Mouse (Mus musculus) thymus, postnatal 36 days (tissue): ENCODE measurements around the gene Timp2.
"Not testable (repeated sequence)": the region's sequence is repeated elsewhere in the genome, so short reads cannot be mapped to it uniquely, and the experiment has no call there.

ENCODE experiments used
- DNase-seq, 2 experiments: peaks; one replicate each; pipeline ENCODE4 v3.0.0; 2022; ENCODE audit warnings: mixed read lengths in 2 of 2

The Timp2 gene

GRCm38 (mm10) chr11:118332376-118332775 lies 23.2 kb downstream of the Timp2 start:
- no peak for DNase-seq

DNA sequence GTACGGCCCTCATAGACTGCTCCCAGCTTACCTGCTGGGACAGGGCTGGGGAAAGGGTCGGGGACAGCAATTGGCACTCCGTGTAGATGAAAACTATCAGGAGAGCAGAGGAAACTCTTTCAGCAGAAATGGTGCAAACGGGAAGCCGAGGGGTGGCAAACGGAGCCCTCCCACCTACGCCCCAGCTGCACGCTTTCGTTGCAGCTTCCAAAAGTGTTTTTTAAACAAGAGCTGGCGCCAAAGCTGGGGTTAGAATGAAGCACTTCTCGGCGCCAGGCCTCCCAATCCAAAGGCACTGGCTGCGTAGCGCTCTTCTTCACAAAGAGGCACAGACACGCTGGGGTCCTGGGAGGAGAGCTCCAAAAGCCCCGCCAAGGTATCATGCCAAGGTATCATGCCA lies 24.8 kb downstream of the Timp2 start:
- no peak for DNase-seq

DNA sequence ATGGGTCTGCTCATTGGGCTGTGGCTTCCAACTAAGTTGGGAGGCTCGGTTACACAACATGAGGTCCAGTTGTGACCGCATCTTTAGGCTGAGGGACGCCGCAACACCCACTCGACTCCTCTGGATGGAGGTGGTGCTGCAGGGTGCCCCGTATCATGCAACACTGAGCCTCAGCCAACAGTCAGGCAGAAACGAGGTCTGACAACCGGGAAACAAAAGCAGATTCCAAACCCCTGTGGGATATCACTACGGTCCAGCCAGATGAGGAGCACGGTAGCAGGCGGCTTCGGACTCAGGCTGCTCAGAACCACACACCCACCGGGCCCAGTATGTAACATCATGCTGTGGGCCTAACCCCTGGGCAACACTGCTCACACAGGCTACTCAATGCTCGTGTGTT lies 25.2 kb downstream of the Timp2 start:
- no peak for DNase-seq

- no peak for DNase-seq
Observed at GRCm38 (mm10) chr11:118328947-118329346, 26.6 kb downstream of the Timp2 start.

- no peak for DNase-seq
Observed at GRCm38 (mm10) chr11:118328511-118328910, 27.0 kb downstream of the Timp2 start.

- DNase-seq: no peak
Observed at GRCm38 (mm10) chr11:118326991-118327971, 28.3 kb downstream of the Timp2 start.

DNA sequence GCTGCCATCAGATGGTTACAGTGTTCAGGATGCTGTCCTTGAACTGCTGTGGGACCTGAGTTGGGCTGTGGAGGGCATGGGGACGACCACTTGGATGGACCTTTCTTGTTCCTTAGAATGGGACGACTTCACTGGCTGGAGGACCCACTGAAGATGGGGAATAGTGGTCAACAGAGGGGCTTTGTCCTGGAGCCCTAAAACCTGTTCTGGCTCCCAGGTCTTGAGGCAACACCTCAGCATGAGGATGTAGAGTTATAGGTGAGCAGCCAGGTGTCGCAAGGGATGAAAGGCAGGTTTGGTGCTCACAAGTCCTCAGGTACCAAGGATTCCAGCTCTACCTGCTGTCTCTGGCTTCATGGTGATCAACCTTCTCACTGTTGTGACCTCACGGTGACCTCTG lies 29.0 kb downstream of the Timp2 start:
- no peak for DNase-seq

DNA sequence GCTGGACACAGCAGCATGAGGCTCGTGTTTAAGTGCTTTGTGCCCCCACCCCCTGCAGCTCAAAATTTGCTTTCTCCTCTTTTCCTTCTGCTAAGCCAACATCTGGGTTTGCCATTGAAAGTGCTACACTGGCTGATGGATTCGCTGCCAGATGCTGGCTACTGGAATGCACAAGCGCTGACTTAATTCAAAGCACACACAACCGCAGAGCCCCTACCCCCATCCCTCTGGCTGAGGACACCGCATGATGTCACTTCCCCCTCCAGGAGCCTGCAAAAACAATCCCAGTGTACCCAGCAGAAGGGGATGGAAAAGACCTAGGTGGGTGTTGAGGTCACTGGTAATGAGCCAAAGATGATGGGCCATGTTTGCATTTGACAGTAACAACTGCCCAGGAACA lies 31.0 kb downstream of the Timp2 start:
- DNase-seq: no peak

GRCm38 (mm10) chr11:118323974-118324373 lies 31.6 kb downstream of the Timp2 start:
- no peak for DNase-seq

DNA sequence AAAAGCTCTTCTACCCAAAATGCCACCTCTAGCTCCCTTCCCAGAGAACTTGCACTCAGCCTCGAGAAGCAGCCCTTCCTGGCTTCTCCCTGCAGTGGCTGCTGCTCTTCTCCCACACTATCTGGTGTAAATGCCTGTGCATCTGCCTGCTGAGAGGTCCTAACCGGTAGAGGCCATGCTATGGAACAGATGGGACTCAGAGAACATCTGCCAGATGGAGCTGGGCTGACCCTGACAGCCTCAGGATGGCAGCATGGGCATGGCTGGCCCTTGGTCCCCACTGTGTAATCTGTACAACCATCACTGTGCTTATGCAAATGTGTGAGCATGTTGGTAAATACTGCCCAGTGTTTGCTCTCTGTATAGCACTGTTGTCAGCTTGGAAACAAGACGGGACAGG lies 32.9 kb downstream of the Timp2 start:
- DNase-seq: no peak

GRCm38 (mm10) chr11:118321971-118322370 lies 33.6 kb downstream of the Timp2 start:
- no peak for DNase-seq

DNA sequence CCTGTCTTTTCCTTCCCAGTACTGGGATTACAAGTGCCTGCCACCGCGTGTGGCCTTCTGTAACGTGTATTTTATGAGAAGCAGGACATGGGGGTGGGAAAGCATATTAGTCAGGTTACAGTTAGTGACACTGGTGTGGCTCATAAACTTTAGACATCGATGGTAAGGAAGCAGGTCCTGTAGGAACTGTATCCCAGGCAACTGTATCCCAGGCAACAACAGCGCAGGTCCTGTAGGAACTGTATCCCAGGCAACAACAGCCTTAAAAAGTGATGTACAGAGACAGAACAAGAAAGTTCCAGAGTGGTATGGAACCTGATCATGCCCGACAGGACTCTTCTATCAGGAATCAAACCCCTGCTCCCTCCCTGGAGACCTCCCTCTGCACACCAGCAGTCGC lies 34.0 kb downstream of the Timp2 start:
- no peak for DNase-seq

- peak; percentile 73 to 77 for DNase-seq
Observed at GRCm38 (mm10) chr11:118318678-118319077, 36.9 kb downstream of the Timp2 start.

GRCm38 (mm10) chr11:118317129-118317528 lies 38.4 kb downstream of the Timp2 start:
- DNase-seq: peak; percentile 27 to 36

- no peak for DNase-seq
Observed at GRCm38 (mm10) chr11:118316231-118316806, 39.2 kb downstream of the Timp2 start.

DNA sequence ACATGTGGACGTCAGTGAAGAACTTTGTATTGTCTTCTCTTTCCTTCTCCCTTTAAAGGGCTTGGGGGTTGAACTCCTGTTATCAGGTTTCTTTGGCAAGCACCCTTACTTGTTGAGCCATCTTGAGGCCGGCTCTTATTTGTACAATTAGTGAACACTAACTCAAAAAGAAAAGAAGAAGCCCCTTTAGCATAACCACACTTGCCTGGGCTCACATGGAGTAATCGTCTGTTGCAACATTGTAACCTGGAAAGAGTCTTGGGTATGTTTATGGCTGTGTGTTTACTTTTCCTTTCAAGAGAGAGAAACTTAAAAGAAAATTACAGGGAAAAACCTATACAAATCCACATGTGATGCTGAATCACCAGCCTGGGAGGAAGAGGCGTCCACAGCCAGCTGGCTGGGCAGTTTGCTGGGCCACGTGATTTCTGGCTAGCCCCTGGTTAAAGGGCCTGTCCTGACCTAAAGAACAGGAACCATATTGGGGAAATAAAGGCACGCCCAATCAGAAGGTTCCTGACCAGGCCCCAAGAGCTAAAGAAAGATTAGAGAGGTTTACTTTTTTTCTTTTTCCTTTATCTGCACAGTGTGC lies 43.3 kb downstream of the Timp2 start:
- DNase-seq: no peak

- not testable (repeated sequence) for DNase-seq
Observed at GRCm38 (mm10) chr11:118307962-118308361, 47.6 kb downstream of the Timp2 start.

GRCm38 (mm10) chr11:118303959-118304358 lies 51.6 kb downstream of the Timp2 start:
- not testable (repeated sequence) for DNase-seq

DNA sequence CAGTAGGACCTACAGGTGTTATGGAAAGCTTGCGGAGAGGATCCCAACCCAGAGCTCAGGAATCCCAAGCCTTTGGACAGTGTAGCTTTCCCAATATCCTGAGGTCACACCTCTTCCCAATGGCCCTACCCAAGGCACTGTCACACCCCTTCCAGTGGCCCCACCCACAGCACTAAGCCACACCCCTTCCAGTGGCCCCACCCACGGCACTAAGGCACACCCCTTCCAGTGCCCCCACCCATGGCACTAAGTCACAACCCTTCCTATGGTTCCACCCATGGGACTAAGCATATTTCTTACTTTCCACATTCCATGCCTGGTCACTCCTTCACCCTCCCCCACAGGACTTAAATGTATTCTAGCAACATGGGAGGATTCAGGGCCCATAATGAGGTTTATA lies 56.7 kb downstream of the Timp2 start:
- DNase-seq: no peak

- DNase-seq: peak; percentile 18 to 36
Observed at GRCm38 (mm10) chr11:118297967-118298366, 57.6 kb downstream of the Timp2 start.

DNA sequence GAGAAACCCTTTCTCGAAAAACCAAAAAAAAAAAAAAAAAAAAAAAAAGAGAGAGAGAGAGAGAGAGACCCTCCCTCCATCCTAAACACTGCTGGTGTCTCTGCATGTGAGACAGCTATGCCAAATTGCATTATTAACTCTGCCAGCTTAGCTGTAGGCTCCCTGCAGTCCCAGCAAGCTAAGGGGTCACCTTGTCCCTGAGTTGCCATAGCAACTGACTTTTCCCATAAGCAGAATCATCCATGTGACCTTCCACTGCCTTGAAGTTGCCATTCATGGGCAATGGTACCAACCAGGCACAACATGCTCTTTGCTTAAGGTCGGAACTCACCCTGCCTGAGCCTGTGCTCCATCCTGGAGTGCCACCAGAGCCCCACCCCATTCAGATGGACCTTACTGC lies 60.5 kb downstream of the Timp2 start:
- no peak for DNase-seq

GRCm38 (mm10) chr11:118292671-118293070 lies 62.9 kb downstream of the Timp2 start:
- no peak for DNase-seq

DNA sequence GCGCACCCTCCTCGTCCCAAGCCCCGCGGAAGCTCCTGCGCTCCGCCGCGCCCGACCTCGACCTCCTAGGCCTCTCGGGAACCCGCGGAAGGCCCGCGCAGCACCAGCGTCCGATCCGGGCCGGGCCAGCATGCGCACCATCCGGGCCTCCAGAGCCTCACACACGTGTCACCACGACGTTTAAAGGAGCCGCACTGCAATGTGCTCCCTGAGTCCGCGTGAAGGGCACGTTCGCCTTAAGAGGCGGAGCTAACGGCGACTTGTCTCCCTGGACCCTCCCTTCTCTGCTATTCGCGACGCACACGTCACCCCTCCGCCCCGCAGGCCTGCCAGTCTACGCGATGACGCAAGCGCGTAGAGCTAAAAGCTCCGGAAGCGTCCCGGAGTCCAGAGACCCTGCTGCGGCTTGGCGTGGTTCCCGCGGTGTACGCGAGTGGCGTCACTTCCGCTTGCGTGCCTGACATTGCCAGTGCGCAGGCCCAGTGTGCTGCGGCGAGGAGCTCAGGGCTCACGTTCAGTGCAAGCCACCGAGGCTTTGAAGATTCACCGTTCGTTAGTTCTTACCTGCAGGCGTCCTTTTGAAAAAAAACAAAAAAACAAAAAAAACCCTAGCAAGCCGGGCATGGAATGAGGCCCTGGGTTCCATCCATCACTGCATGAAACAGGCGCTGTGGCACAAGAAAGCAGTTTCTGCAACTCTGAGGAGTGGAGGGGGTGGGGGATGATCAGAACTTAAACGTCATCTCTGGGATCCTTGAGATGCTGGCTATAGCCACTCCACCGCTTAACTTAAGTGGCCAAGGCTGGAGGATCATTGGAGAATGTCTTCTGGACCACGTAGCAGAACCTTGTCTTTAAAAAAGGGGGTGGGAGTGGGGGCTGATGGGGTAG lies 65.3 kb downstream of the Timp2 start, which contains the start of gene Usp36:
Usp36 (minus strand) TSS at position 246 of the 891 bp plus-strand sequence.
- peak; percentile 98 to 100 for DNase-seq
